In genomic region chr6:17637205-17638203, GRCm38 (mm10) we compare ENCODE assay signal across 8 mouse cellular contexts. TPM values are rescaled to one million over a fixed set of nuclear protein-coding genes. Genes with fewer than 3 reads are reported as not detected.
DNase-seq lines count a peak whose midpoint lies in the region; ATAC-seq and TF ChIP-seq lines count a peak whose summit lies in the region.

No protein-coding gene starts in this region.

- no peak for TF ChIP-seq POLR2A in testis, adult 2 months (IDR thresholded peaks at IDR 0.05; ENCODE audit: control insufficient read depth, low read depth, low read length)
- no peak for TF ChIP-seq POLR2A in spleen, adult 2 months (IDR thresholded peaks at IDR 0.05; ENCODE audit: low read depth, low read length)

- H3K36me3 ChIP-seq in testis, adult 2 months (ENCODE audit: control insufficient read depth, insufficient read depth, low read length), result no peaks in the 10 kb centered on the region
- no peaks in the 10 kb centered on the region for H3K36me3 ChIP-seq in hindbrain, embryonic 14.5 days (replicated peaks; ENCODE audit: control insufficient read depth, insufficient read depth)
- H3K36me3 ChIP-seq in midbrain, embryonic 10.5 days, result peaks cover 6% of the 10 kb centered on the region
- no peaks in the 10 kb centered on the region for H3K36me3 ChIP-seq in spleen, adult 2 months (ENCODE audit: control insufficient read depth, insufficient read depth, low read length)

- H3K4me2 ChIP-seq in hindbrain, embryonic 14.5 days (replicated peaks), result peak overlapping the region; percentile 56

- no peaks in the 10 kb centered on the region for H3K27me3 ChIP-seq in testis, adult 2 months (ENCODE audit: control insufficient read depth, insufficient read depth, low read length)
- H3K27me3 ChIP-seq in hindbrain, embryonic 14.5 days (ENCODE audit: control insufficient read depth, insufficient read depth, low read length), result no peaks in the 10 kb centered on the region
- H3K27me3 ChIP-seq in midbrain, embryonic 10.5 days (ENCODE audit: low read depth, poor library complexity, severe bottlenecking), result no peaks in the 10 kb centered on the region
- H3K27me3 ChIP-seq in spleen, adult 2 months (ENCODE audit: control insufficient read depth, insufficient read depth, low read length), result no peaks in the 10 kb centered on the region

- H3K4me3 ChIP-seq in testis, adult 2 months (ENCODE audit: control insufficient read depth, low read depth, low read length), result peak overlapping the region; percentile 88
- peak overlapping the region; percentile 92 for H3K4me3 ChIP-seq in hindbrain, embryonic 14.5 days (replicated peaks; ENCODE audit: low read length)
- H3K4me3 ChIP-seq in midbrain, embryonic 10.5 days, result peak overlapping the region; percentile 87
- H3K4me3 ChIP-seq in spleen, adult 2 months (ENCODE audit: extremely low read depth, insufficient read depth, insufficient read length), result peak overlapping the region; percentile 71

- peaks cover 3% of the 10 kb centered on the region for H3K4me1 ChIP-seq in testis, adult 2 months (ENCODE audit: control insufficient read depth, insufficient read depth, low read length)
- H3K4me1 ChIP-seq in hindbrain, embryonic 14.5 days (replicated peaks; ENCODE audit: control insufficient read depth, insufficient read depth, low read length), result peaks cover 14% of the 10 kb centered on the region
- H3K4me1 ChIP-seq in midbrain, embryonic 10.5 days, result peaks cover 20% of the 10 kb centered on the region
- peaks cover 16% of the 10 kb centered on the region for H3K4me1 ChIP-seq in spleen, adult 2 months (ENCODE audit: control insufficient read depth, insufficient read depth, insufficient read length)

- H3K27ac ChIP-seq in testis, adult 2 months (ENCODE audit: control insufficient read depth, insufficient read depth, low read depth, low read length), result peak overlapping the region; percentile 32; the same call in 1 of the 2 replicates
- peak overlapping the region; percentile 96 for H3K27ac ChIP-seq in hindbrain, embryonic 14.5 days
- H3K27ac ChIP-seq in midbrain, embryonic 10.5 days (replicated peaks), result peak overlapping the region; percentile 98
- H3K27ac ChIP-seq in spleen, adult 2 months (ENCODE audit: insufficient read depth, low read length), result peak overlapping the region; percentile 83

- H3K9ac ChIP-seq in hindbrain, embryonic 14.5 days, result peak overlapping the region; percentile 91

- H3K9me3 ChIP-seq in hindbrain, embryonic 14.5 days (ENCODE audit: control insufficient read depth, low read length), result no peaks in the 10 kb centered on the region
- peaks cover 4% of the 10 kb centered on the region; the same call in 1 of the 2 replicates for H3K9me3 ChIP-seq in midbrain, embryonic 10.5 days (replicated peaks)

- peak; percentile 69 for ATAC-seq in frontal cortex, adult (ENCODE audit: low TSS enrichment)
- peak; percentile 86 for ATAC-seq in hindbrain, embryonic 14.5 days (ENCODE audit: low FRiP score)

- intact Hi-C loops in left cerebral cortex, postnatal 25 days (cut with DNase I), result no loop called here

- 1% methylated on average over 48 of the region's 62 CpGs for WGBS in hindbrain, embryonic 14.5 days
- WGBS in midbrain, embryonic 10.5 days, result 1% methylated on average over 41 of the region's 62 CpGs
- WGBS in spleen, adult 2 months, result under 1% methylated on average over 47 of the region's 62 CpGs

- TF ChIP-seq CTCF in testis, adult 2 months (IDR thresholded peaks at IDR 0.05; ENCODE audit: control insufficient read depth, insufficient read depth, insufficient replicate concordance, low read depth, low read length), result no peak
- TF ChIP-seq CTCF in spleen, adult 2 months (IDR thresholded peaks at IDR 0.05; ENCODE audit: extremely low read depth, insufficient read depth, insufficient read length, insufficient replicate concordance), result no peak

- DNase-seq in testis, postnatal 10 days (ENCODE audit: low spot score), result no peak
- peak; percentile 39 for DNase-seq in cerebellum, adult 8-10 months
- DNase-seq in hindbrain, embryonic 14.5 days (ENCODE audit: low spot score), result peak; percentile 37
- DNase-seq in left cerebral cortex, postnatal 25 days (ENCODE audit: low spot score in 2 of 2), result peak; percentile 18 to 41
- DNase-seq in midbrain, embryonic 10.5 days (ENCODE audit: low spot score), result peak; percentile 42
- DNase-seq in spleen, adult 2 months (ENCODE audit: low read depth in 1 of 2, low spot score in 2 of 2), result peak in 1 of 2 experiments; percentile 9

RNA-seq across cellular contexts. Expression of gene Capza2, which starts 1.5 kb away (rescaled TPM):
- 5.3 and 8.8 TPM in 2 replicates for polyA plus RNA-seq in testis, adult 2 months (2012; rRNA removed)
- polyA plus RNA-seq in hindbrain, embryonic 14.5 days (2014; fragmentation: Nextera tagmentation; extraction: Ambion mirVana), result 274 and 277 TPM in 2 replicates
- 100 to 1,000 TPM; 235 to 239 TPM for total RNA-seq in left cerebral cortex, postnatal 25 days (2021)
- 228 and 233 TPM in 2 replicates for polyA plus RNA-seq in midbrain, embryonic 10.5 days (2016; fragmentation: Nextera tagmentation; extraction: Ambion mirVana)
- polyA plus RNA-seq in spleen, adult 2 months (2012; rRNA removed), result 6.2 and 7.9 TPM in 2 replicates

RNA-seq across cellular contexts. Expression of gene St7, which starts 55.2 kb away (rescaled TPM):
- 13.5 and 16.1 TPM in 2 replicates for polyA plus RNA-seq in testis, adult 2 months (2012; rRNA removed)
- 53.3 and 54.5 TPM in 2 replicates for polyA plus RNA-seq in hindbrain, embryonic 14.5 days (2014; fragmentation: Nextera tagmentation; extraction: Ambion mirVana)
- total RNA-seq in left cerebral cortex, postnatal 25 days (2021), result 10 to 100 TPM; 34.1 to 34.4 TPM
- polyA plus RNA-seq in midbrain, embryonic 10.5 days (2016; fragmentation: Nextera tagmentation; extraction: Ambion mirVana), result 23.8 and 31.3 TPM in 2 replicates
- 4.4 and 4.6 TPM in 2 replicates for polyA plus RNA-seq in spleen, adult 2 months (2012; rRNA removed)

Comparison
In these comparisons a context has a peak if more than half of its experiments do, and no peak if none do; other contexts are left out.
1. H3K27ac ChIP-seq: peak in every context shown above with its lines; median percentile 98 in midbrain, embryonic 10.5 days; 96 in hindbrain, embryonic 14.5 days; 83 in spleen, adult 2 months; 32 in testis, adult 2 months.
2. RNA of gene Capza2, which starts 1.5 kb away (polyA plus RNA-seq): 274 to 277 TPM in hindbrain, embryonic 14.5 days and 228 to 233 TPM in midbrain, embryonic 10.5 days; 5.3 to 8.8 TPM in testis, adult 2 months and 6.2 to 7.9 TPM in spleen, adult 2 months; every median in the first group is over 10 times any median in the second.
3. Peak in every context shown above with its lines, with median percentiles within 50 percentile points of each other: H3K4me3 ChIP-seq.